Mouse (Mus musculus) hindbrain, embryonic 16.5 days (tissue): Measurements from ENCODE around the gene Sirpa. TPM values are rescaled to one million over a fixed set of nuclear protein-coding genes. Genes with fewer than 3 reads are reported as not detected.

Experiments used
- ATAC-seq: fragments of 200-750 bp; cut with Nextera tagmentation; 2 replicates; pipeline ENCODE4 v1.8.0; 2017; ENCODE audit warnings: moderate TSS enrichment, moderate library complexity
- H3K27ac ChIP-seq: fragments of 300-500 bp; sonication (generic); 2 replicates; pipeline ENCODE4 v1.5.1; 2014; ENCODE audit warnings: low read depth, mild to moderate bottlenecking, control low read depth, low read length, moderate library complexity
- H3K27me3 ChIP-seq: fragments of 300-500 bp; sonication (generic); replicated peaks from 2 replicates; pipeline ENCODE4 v1.6.1; 2014; ENCODE audit warnings: low read length; ENCODE audit not compliant: control insufficient read depth, insufficient read depth
- H3K36me3 ChIP-seq: fragments of 300-500 bp; sonication (generic); 2 replicates; pipeline ENCODE4 v1.6.1; 2014; ENCODE audit warnings: mild to moderate bottlenecking, low read length, moderate library complexity, mixed read lengths; ENCODE audit not compliant: control insufficient read depth, insufficient read depth
- H3K4me1 ChIP-seq: fragments of 300-500 bp; sonication (generic); 2 replicates; pipeline ENCODE4 v1.6.1; 2014; ENCODE audit warnings: low read depth, low read length; ENCODE audit not compliant: control insufficient read depth, insufficient read depth
- H3K4me2 ChIP-seq: fragments of 300-500 bp; sonication (generic); 2 replicates; pipeline ENCODE4 v1.6.1; 2014; ENCODE audit warnings: mild to moderate bottlenecking, low read length, control low read depth, moderate library complexity
- H3K4me3 ChIP-seq: fragments of 300-500 bp; sonication (generic); 2 replicates; pipeline ENCODE4 v1.5.1; 2014; ENCODE audit warnings: mild to moderate bottlenecking, low read length, control low read depth, moderate library complexity
- H3K9ac ChIP-seq: fragments of 300-500 bp; sonication (generic); 2 replicates; pipeline ENCODE4 v1.6.1; 2014; ENCODE audit warnings: low read depth, mild to moderate bottlenecking, control low read depth, low read length, moderate library complexity
- H3K9me3 ChIP-seq: fragments of 300-500 bp; sonication (generic); 2 replicates; pipeline ENCODE4 v1.6.1; 2014; ENCODE audit warnings: mild to moderate bottlenecking, low read length, moderate library complexity; ENCODE audit not compliant: control insufficient read depth
- WGBS: fragments of 180-500 bp; shearing (Covaris S2); extraction: QIAGEN DNeasy Blood & Tissue Kit; methylation state at CpG from one replicate; pipeline ENCODE4 v1.1.7; 2014; 5-methylcytosine and 5-hydroxymethylcytosine counted together
- polyA plus RNA-seq: library from polyadenylated mRNA; unstranded; fragments of >200 nt; fragmentation: Nextera tagmentation; extraction: Ambion mirVana; gene quantifications from 2 replicates; pipeline ENCODE4 v1.2.1, GENCODE M21; 2015

The Sirpa gene
- polyA plus RNA-seq, 1 experiment from 2014 or later: 31.9 TPM

DNA sequence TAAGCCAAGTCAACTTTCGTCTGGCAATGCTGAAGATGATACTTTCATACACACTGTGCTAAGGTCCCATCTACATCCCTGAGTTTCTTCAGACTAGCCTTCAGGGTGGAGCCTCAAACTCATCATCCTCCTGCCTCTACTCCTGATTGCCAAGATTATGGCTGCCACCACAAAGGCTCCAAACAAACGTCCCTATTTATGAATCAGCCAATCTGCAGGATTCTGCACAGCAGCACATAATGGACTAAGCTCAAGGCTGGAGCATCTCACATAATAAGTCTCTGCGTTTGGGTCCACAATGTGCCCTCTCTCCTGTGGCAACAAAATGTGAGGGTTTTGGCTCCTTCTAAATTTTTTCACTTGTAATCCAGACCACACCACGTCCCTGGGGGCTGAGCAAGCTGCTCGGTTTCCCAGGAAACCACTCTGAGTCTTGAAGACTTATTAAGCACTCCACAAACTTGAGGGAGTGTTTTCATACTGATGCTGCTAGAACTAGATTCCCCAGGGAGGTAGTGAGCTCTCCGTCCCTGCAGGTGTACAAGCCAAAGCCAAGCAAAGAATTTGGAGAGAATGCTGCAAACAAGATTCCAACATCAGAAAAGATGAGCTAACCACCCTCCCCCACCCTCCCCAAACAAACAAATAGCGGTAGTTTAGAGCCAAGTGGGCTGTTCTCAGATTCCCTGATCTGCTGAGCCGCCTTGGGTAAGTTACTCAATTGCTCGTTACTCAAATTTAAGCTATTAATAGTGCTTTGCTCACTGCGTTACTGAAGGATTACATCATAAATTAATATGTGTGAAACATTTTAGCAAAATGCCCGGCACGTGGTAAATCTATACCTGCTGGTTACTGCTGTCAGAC is 34.4 kb upstream of the Sirpa start:
- Histone ChIP-seq H3K27ac (no peak overlapping the region), H3K4me2 (no peak overlapping the region), H3K9ac (no peak overlapping the region), H3K9me3 (no peaks in the 10 kb centered on the region), H3K27me3 (no peaks in the 10 kb centered on the region), H3K4me1 (no peaks in the 10 kb centered on the region; the same call in 1 of the 2 replicates), H3K4me3 (no peak overlapping the region), H3K36me3 (no peaks in the 10 kb centered on the region)
- ATAC-seq: no peak
- 61% methylated on average over 12 of the region's 12 CpGs for WGBS

DNA sequence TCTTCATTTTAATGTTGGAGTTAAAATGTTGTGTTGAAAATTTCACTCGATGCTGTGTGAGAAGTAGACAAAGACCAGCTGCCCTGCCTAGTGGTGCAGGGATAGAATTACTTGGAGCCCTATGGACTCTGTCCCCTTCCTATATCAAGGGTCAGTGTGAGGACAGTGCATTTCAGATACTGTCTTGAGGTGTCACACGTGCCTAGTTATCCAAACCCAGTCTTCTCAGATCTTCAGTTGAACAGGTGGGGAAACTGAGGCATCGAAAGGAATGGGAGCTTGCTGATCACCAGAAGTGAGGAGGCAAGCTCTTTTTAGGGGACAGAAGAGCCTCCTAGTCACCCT is 33.8 kb upstream of the Sirpa start:
- H3K9me3 ChIP-seq: no peaks in the 10 kb centered on the region
- no peak overlapping the region for H3K9ac ChIP-seq
- WGBS: 84% methylated on average over 3 of the region's 3 CpGs
- no peak overlapping the region for H3K4me2 ChIP-seq
- H3K4me3 ChIP-seq: no peak overlapping the region
- no peak for ATAC-seq
- no peaks in the 10 kb centered on the region; the same call in 1 of the 2 replicates for H3K4me1 ChIP-seq
- H3K36me3 ChIP-seq: no peaks in the 10 kb centered on the region
- no peaks in the 10 kb centered on the region for H3K27me3 ChIP-seq
- no peak overlapping the region for H3K27ac ChIP-seq

DNA sequence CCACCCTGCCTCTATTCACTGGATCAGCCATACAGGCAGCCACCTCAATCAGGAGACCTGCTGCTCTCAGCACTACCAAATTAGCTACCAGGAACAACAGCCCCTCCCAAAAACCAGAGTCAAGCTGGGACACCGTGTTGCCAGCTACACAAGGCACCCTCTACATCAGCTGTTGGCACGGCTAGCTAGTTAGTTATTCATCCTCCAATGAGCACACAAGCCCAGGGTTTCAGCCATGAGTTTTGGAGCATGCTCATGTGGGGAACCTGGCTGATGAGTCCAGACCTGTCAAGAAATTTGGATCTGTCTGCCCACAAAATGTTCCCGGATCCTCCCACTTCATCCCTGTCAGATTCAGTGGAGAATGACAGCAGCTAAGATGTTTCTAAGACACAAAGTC is 30.8 kb upstream of the Sirpa start:
- H3K4me3 ChIP-seq: no peak overlapping the region
- H3K4me2 ChIP-seq: no peak overlapping the region
- WGBS: 62% methylated on average over 3 of the region's 3 CpGs
- no peak overlapping the region for H3K27ac ChIP-seq
- no peaks in the 10 kb centered on the region for H3K9me3 ChIP-seq
- no peaks in the 10 kb centered on the region for H3K36me3 ChIP-seq
- ATAC-seq: no peak
- no peaks in the 10 kb centered on the region; the same call in 1 of the 2 replicates for H3K4me1 ChIP-seq
- H3K9ac ChIP-seq: no peak overlapping the region
- no peaks in the 10 kb centered on the region for H3K27me3 ChIP-seq

DNA sequence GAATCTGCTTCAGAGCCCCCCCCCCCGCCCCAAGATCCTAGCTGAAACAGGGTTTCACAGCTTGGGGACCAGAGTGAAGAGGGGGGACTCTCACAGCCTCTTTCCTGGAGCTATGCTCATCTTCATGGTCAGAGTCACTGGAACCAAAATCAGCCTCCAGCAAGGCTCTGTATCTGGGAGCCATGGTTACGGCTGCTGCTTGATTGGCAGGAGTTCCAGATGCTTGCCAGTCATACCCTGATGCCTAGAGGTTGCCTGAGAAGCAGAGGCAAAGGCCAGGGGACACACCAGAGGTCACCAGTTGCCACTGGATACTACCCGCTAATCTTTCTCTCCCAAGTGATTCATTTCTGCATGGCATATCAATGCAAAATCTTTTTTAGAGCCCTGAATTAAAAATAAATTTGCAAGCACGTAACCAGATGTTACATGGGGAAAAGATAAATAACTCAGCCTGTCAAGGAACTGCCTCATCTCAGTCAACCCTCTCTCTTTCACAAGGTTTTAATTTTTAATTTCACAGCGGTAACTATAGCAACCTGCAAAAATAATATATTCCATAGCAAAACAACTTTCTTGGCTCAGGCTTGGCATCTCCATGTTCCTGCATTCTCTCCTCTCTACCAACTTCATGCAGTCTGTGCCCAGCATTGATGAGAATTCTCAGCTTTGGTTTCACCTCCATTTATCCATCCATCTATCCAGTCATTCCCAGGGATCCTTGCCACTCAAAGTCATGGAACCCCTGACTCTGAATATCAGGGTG is 28.5 kb upstream of the Sirpa start:
- no peaks in the 10 kb centered on the region for H3K9me3 ChIP-seq
- no peaks in the 10 kb centered on the region for H3K36me3 ChIP-seq
- ATAC-seq: peak; percentile 73; the same call in 1 of the 2 replicates
- peak overlapping the region; percentile 57 for H3K27ac ChIP-seq
- WGBS: 52% methylated on average over 5 of the region's 5 CpGs
- no peak overlapping the region for H3K4me2 ChIP-seq
- no peaks in the 10 kb centered on the region for H3K27me3 ChIP-seq
- H3K9ac ChIP-seq: no peak overlapping the region
- H3K4me1 ChIP-seq: no peaks in the 10 kb centered on the region
- no peak overlapping the region for H3K4me3 ChIP-seq

DNA sequence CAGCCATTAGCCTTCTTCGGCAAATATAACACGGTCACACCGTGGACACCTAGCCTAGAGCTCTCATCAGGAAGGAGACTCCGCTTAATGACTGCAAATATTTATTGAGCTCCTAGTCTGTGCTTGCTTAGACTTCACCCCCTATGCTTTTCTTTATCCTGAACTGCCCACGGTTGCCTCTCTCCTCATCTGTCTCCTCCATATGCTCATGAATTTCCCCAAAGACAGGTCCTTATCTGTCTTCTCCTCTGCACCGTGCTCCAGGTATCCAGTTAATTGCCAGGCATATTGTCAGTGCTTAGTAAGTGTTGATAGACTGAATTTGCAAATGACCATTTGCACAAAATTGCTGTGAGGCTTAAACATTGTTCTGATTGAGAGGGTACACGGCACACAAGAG is 23.5 kb upstream of the Sirpa start:
- ATAC-seq: no peak
- no peaks in the 10 kb centered on the region for H3K36me3 ChIP-seq
- H3K4me3 ChIP-seq: no peak overlapping the region
- 87% methylated on average over 7 of the region's 7 CpGs for WGBS
- H3K4me2 ChIP-seq: no peak overlapping the region
- peaks cover 7% of the 10 kb centered on the region for H3K4me1 ChIP-seq
- no peaks in the 10 kb centered on the region for H3K27me3 ChIP-seq
- H3K9ac ChIP-seq: no peak overlapping the region
- no peak overlapping the region for H3K27ac ChIP-seq
- H3K9me3 ChIP-seq: no peaks in the 10 kb centered on the region

DNA sequence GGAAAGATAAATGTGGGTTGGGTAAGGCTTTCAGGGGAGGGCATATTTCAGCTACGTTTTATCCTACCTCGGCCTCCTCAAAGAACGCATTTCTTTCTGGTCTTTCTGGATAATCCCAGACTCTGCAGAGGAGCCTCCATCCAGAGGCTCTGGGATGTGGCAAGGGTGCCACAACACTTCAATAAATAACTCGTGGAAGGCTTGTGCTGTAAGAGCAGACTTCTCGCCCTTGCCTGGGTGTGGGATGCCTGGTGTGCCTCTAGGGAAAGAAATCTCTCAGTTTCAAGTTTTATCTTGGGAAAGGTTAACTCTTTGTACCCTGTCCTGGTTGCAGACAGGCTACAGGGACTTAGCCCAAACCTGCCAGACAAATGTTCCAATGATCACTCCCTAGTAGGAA is 23.1 kb upstream of the Sirpa start:
- Histone ChIP-seq H3K36me3 (no peaks in the 10 kb centered on the region), H3K27ac (no peak overlapping the region), H3K9me3 (no peaks in the 10 kb centered on the region), H3K4me2 (no peak overlapping the region), H3K4me1 (peaks cover 12% of the 10 kb centered on the region), H3K9ac (no peak overlapping the region), H3K27me3 (no peaks in the 10 kb centered on the region), H3K4me3 (no peak overlapping the region)
- WGBS: 87% methylated on average over 5 of the region's 5 CpGs
- ATAC-seq: no peak

DNA sequence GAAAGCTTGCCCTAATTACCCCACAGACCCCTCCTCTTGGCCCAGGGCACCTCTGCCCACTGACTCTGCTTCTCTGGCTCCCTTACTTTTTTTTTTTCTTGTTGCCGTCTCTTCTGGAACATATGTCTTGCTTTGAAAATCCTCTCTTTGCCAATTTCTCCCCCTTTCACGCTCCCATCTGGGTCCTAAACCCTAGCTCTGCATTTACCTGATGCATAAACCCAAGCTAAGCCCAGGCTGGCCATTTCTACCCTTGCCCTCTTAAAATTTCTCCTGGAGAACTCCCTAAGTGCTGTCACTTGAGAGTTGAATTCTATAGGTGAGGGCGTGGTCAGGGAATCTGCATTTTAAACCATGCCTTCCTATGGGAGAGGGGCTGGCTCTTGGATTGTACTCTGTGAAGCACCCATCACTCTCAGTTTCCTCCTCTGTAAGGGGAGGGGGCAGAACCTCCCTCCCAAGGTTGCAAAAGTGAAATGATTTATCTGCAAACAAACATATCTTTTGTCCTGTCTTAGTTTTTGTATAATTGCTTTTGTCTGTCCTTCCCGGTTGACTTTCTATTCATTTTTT is 18.8 kb upstream of the Sirpa start:
- ATAC-seq: no peak
- H3K4me3 ChIP-seq: no peak overlapping the region; the same call in 1 of the 2 replicates
- H3K4me1 ChIP-seq: peaks cover 22% of the 10 kb centered on the region
- H3K9me3 ChIP-seq: no peaks in the 10 kb centered on the region
- no peaks in the 10 kb centered on the region for H3K27me3 ChIP-seq
- H3K27ac ChIP-seq: peak overlapping the region; percentile 74
- peak overlapping the region; percentile 52 for H3K9ac ChIP-seq
- H3K4me2 ChIP-seq: peak overlapping the region; percentile 57
- 9% methylated on average over 4 of the region's 4 CpGs for WGBS
- H3K36me3 ChIP-seq: no peaks in the 10 kb centered on the region

DNA sequence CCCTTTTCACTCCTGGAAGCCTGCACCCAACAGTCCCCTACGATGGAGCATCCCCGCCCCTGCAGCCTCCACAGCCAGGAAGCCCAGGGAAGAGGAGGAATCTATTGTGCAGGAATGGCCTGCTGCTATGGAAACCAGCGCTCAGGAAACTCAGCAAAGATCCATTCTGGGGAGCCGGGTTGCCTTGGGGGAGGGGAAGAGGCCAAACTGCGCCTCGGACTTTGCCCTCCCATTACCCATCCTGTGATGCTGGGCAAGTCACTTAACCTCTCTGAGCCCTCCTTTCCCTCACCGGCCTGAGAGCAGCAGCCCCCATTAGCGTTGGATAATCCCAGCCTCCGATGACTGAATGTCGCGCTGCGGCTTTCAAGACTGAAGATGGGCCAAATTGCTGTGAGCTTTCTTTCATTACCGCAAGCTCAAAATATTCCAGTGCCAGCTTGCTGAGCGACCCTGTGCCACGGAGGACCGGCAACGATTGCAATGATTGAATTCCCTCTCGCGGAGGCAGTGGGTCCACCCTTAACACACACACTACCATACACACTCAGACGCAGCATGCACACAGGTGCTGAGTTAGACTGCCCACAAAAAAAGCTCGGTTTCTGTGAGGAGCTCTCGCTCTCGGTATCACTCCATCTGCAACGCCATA is 18.1 kb upstream of the Sirpa start:
- ATAC-seq: peak; percentile 83
- WGBS: 5% methylated on average over 24 of the region's 24 CpGs
- H3K4me1 ChIP-seq: peaks cover 22% of the 10 kb centered on the region
- H3K27me3 ChIP-seq: no peaks in the 10 kb centered on the region
- no peaks in the 10 kb centered on the region for H3K36me3 ChIP-seq
- H3K4me2 ChIP-seq: peak overlapping the region; percentile 57
- peak overlapping the region; percentile 52 for H3K9ac ChIP-seq
- H3K9me3 ChIP-seq: no peaks in the 10 kb centered on the region
- H3K4me3 ChIP-seq: peak overlapping the region; percentile 26
- H3K27ac ChIP-seq: peak overlapping the region; percentile 74
